Mouse (Mus musculus): ENCODE results near the gene Tmem256. TPM values are rescaled to one million over a fixed set of nuclear protein-coding genes. Genes with fewer than 3 reads are reported as not detected.

The Tmem256 gene
- total and polyA plus RNA-seq, 3 experiments = 185 to 327 (median 206) TPM

DNA sequence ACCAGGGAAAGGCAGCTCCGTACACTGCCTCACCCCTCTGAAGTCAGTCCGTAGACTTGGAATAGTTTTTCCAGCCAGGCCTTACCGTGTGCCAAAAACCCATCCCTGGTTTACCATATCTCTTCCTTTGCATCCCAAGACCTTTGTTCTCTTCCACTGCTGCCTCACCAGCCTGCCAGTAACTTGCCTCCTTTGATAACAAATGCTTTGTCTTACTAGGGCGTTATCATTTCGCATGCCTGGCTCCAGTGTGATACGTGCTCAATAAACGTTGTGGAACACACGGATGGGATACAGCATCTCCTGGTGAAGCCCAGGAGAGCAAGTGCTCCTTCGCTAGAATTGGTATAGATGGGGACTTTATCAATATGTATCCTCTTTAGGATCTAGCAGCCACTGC is 29.0 kb downstream of the Tmem256 start:
- no peak for DNase-seq (ENCODE audit: extremely low read depth)
- no peak overlapping the region for H3K9ac ChIP-seq (ENCODE audit: insufficient read depth, low read depth)
- H3K4me2 ChIP-seq (ENCODE audit: insufficient read depth, low read depth, poor library complexity, severe bottlenecking) = no peak overlapping the region
- H3K36me3 ChIP-seq (replicated peaks in 1 of 2; ENCODE audit: control insufficient read depth in 1 of 2, insufficient read depth in 1 of 2, low read length in 1 of 2) = no peaks in the 10 kb centered on the region
- peaks cover 4 to 18% of the 10 kb centered on the region in 2 experiments for H3K4me1 ChIP-seq (ENCODE audit: control insufficient read depth in 1 of 2, insufficient read depth in 2 of 2)
- H3K79me2 ChIP-seq (replicated peaks; ENCODE audit: control insufficient read depth, extremely low read depth, insufficient read depth, poor library complexity, severe bottlenecking) = no peaks in the 10 kb centered on the region
- in situ Hi-C loops (cut with MboI; ENCODE audit: low pct_ligation_motif_present, low pct_unique_long_range_greater_than_20kb, low sequenced_read_pairs) (no loop called here), dilution Hi-C loops (cut with MboI; ENCODE audit: extremely low pct_ligation_motif_present, extremely low pct_unique_long_range_greater_than_20kb, low sequenced_read_pairs) (no loop called here)
- TF ChIP-seq NRF1 (IDR thresholded peaks at IDR 0.05; ENCODE audit: low read depth, low read length) = no peak
- TF ChIP-seq NELFE (IDR thresholded peaks at IDR 0.05; ENCODE audit: low read depth, low read length) = no peak
- no peak for TF ChIP-seq E2F4 (IDR thresholded peaks at IDR 0.05; ENCODE audit: insufficient replicate concordance, low read depth, low read length)
- TF ChIP-seq CTCF (conservative IDR thresholded peaks at IDR 0.05 in 1 of 2, IDR thresholded peaks at IDR 0.05 in 1 of 2; ENCODE audit: low read depth in 2 of 2, low read length in 2 of 2) = no peak
- TF ChIP-seq IRF4 (IDR thresholded peaks at IDR 0.05; ENCODE audit: low read depth, low read length) = no peak
- no peak for TF ChIP-seq SMC3 (IDR thresholded peaks at IDR 0.05; ENCODE audit: low read depth, low read length)
- no peak for TF ChIP-seq HCFC1 (IDR thresholded peaks at IDR 0.05; ENCODE audit: low read depth, low read length)
- no peak for TF ChIP-seq MXI1 (IDR thresholded peaks at IDR 0.05; ENCODE audit: low read depth, low read length)
- no peak for TF ChIP-seq MYC (IDR thresholded peaks at IDR 0.05; ENCODE audit: low read depth, low read length)
- no peak for TF ChIP-seq POLR2AphosphoS2 (IDR thresholded peaks at IDR 0.05; ENCODE audit: low read depth, low read length)
- TF ChIP-seq RCOR1 (conservative IDR thresholded peaks at IDR 0.05; ENCODE audit: low read depth, low read length) = no peak
- no peak for TF ChIP-seq JUN (IDR thresholded peaks at IDR 0.05; ENCODE audit: insufficient read depth, low read depth, low read length)
- no peak for TF ChIP-seq POLR2A (IDR thresholded peaks at IDR 0.05; ENCODE audit: low read depth, low read length)
- no peak for TF ChIP-seq SIN3A (IDR thresholded peaks at IDR 0.05; ENCODE audit: low read length)
- no peak for TF ChIP-seq CHD2 (IDR thresholded peaks at IDR 0.05; ENCODE audit: low read length)
- TF ChIP-seq ZKSCAN1 (IDR thresholded peaks at IDR 0.05; ENCODE audit: borderline replicate concordance, low read depth, low read length) = no peak
- no peak for TF ChIP-seq BHLHE40 (IDR thresholded peaks at IDR 0.05; ENCODE audit: low read depth, low read length)
- no peak for TF ChIP-seq ZMIZ1 (IDR thresholded peaks at IDR 0.05; ENCODE audit: low read depth, low read length)
- no peak for TF ChIP-seq PAX5 (IDR thresholded peaks at IDR 0.05; ENCODE audit: low read length)
- TF ChIP-seq USF2 (conservative IDR thresholded peaks at IDR 0.05; ENCODE audit: low read depth, low read length) = no peak
- no peak overlapping the region for H3K4me3 ChIP-seq (replicated peaks in 1 of 3; ENCODE audit: low read depth in 2 of 3, low read length in 2 of 3, poor library complexity in 1 of 3)
- H3K27me3 ChIP-seq (replicated peaks) = peaks cover 22% of the 10 kb centered on the region
- H3K27ac ChIP-seq (ENCODE audit: insufficient read depth, low read depth) = no peak overlapping the region
- no peaks in the 10 kb centered on the region for H3K9me3 ChIP-seq (replicated peaks; ENCODE audit: low read length)

DNA sequence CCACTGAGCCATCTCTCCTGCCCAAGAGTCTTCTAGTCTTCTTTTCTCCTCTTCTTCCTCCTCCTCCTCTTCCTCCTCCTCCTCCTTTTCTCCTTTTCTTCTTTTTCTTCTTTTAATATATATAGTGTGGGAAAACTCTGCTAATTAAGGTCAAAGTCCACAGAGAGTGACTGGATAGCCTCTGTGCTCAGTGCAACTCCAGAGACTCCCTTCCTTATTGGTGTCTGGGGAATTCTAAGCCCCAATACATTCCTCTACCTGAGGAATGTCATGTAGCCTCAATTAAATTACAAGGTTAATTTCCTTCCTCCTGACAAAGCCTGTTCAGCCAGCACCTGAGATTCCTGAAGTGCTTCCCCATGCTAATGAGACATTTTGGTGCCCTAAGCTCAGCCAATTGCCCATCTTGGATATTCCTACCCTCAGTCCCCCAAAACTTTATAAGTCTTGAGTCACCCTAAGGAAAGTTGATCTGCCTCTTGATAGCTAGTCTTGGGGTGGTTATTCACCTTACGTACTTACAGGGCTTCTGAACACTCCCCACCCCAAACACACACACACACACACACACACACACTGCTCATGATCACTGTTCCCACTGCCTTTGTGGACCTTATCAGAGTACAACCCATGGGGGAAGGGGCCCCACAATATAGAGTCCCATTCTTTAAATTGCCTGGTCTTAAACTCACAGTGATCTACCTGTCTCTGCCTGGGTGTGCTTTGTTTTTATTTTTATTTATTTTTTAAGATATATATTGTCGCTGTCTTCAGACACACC is 32.2 kb downstream of the Tmem256 start:
- H3K4me2 ChIP-seq (ENCODE audit: insufficient read depth, low read depth, poor library complexity, severe bottlenecking) = no peak overlapping the region
- peaks cover 4 to 32% of the 10 kb centered on the region in 2 experiments for H3K4me1 ChIP-seq (ENCODE audit: control insufficient read depth in 1 of 2, insufficient read depth in 2 of 2)
- H3K27ac ChIP-seq (ENCODE audit: insufficient read depth, low read depth) = no peak overlapping the region
- no peaks in the 10 kb centered on the region for H3K36me3 ChIP-seq (replicated peaks in 1 of 2; ENCODE audit: control insufficient read depth in 1 of 2, insufficient read depth in 1 of 2, low read length in 1 of 2)
- H3K27me3 ChIP-seq (replicated peaks) = peaks cover 13% of the 10 kb centered on the region
- dilution Hi-C loops (cut with MboI; ENCODE audit: extremely low pct_ligation_motif_present, extremely low pct_unique_long_range_greater_than_20kb, low sequenced_read_pairs) (no loop called here), in situ Hi-C loops (cut with MboI; ENCODE audit: low pct_ligation_motif_present, low pct_unique_long_range_greater_than_20kb, low sequenced_read_pairs) (no loop called here)
- no peak overlapping the region for H3K9ac ChIP-seq (ENCODE audit: insufficient read depth, low read depth)
- no peak for DNase-seq (ENCODE audit: extremely low read depth)
- no peak overlapping the region for H3K4me3 ChIP-seq (replicated peaks in 1 of 3; ENCODE audit: low read depth in 2 of 3, low read length in 2 of 3, poor library complexity in 1 of 3)
- no peaks in the 10 kb centered on the region for H3K79me2 ChIP-seq (replicated peaks; ENCODE audit: control insufficient read depth, extremely low read depth, insufficient read depth, poor library complexity, severe bottlenecking)
- no peak for TF ChIP-seq PAX5 (IDR thresholded peaks at IDR 0.05; ENCODE audit: low read length)
- no peak for TF ChIP-seq MAX (IDR thresholded peaks at IDR 0.05; ENCODE audit: low read length)
- TF ChIP-seq SIN3A (IDR thresholded peaks at IDR 0.05; ENCODE audit: low read length) = no peak
- TF ChIP-seq E2F4 (IDR thresholded peaks at IDR 0.05; ENCODE audit: insufficient replicate concordance, low read depth, low read length) = no peak
- TF ChIP-seq MAFK (IDR thresholded peaks at IDR 0.05; ENCODE audit: insufficient replicate concordance, low read length) = no peak
- no peak for TF ChIP-seq JUND (conservative IDR thresholded peaks at IDR 0.05; ENCODE audit: low read depth, low read length)
- TF ChIP-seq JUN (IDR thresholded peaks at IDR 0.05; ENCODE audit: insufficient read depth, low read depth, low read length) = no peak
- no peak for TF ChIP-seq ELF1 (IDR thresholded peaks at IDR 0.05; ENCODE audit: low read depth, low read length)
- no peaks in the 10 kb centered on the region for H3K9me3 ChIP-seq (replicated peaks; ENCODE audit: low read length)

Data from CH12.LX (cell line).